Mouse (Mus musculus) forebrain, embryonic 14.5 days (tissue): ENCODE results near the gene Esam. TPM values are rescaled to one million over a fixed set of nuclear protein-coding genes. Genes with fewer than 3 reads are reported as not detected.
A peak's percentile ranks its signal among the peaks of the same experiment; 100 is the strongest.

ENCODE experiments used
- ATAC-seq: fragments of 200-750 bp; cut with Nextera tagmentation; 2 replicates; pipeline ENCODE4 v1.8.0; 2017; ENCODE audit warnings: mild to moderate bottlenecking, moderate library complexity
- DNase-seq: peaks from one replicate; pipeline ENCODE4 v3.0.0-alpha.2; 2015; ENCODE audit warnings: low spot score
- H3K27ac ChIP-seq: fragments of 300-500 bp; sonication (generic); 2 replicates; pipeline ENCODE4 v1.5.1; 2014; ENCODE audit warnings: low read depth, mild to moderate bottlenecking, control low read depth, low read length, moderate library complexity
- H3K27me3 ChIP-seq: fragments of 300-500 bp; sonication (generic); replicated peaks from 2 replicates; pipeline ENCODE4 v1.6.1; 2014; ENCODE audit warnings: low read length, control low read depth, mixed read lengths; ENCODE audit not compliant: control insufficient read depth, insufficient read depth
- H3K36me3 ChIP-seq: fragments of 300-500 bp; sonication (generic); 2 replicates; pipeline ENCODE4 v1.6.1; 2014; ENCODE audit warnings: low read length, control low read depth; ENCODE audit not compliant: control insufficient read depth, insufficient read depth
- H3K4me1 ChIP-seq: fragments of 300-500 bp; sonication (generic); 2 replicates; pipeline ENCODE4 v1.6.1; 2014; ENCODE audit warnings: antibody characterized with exemption, low read length, control low read depth; ENCODE audit not compliant: control insufficient read depth, insufficient read depth
- H3K4me2 ChIP-seq: fragments of 300-500 bp; sonication (generic); 2 replicates; pipeline ENCODE4 v1.6.1; 2014; ENCODE audit warnings: mild to moderate bottlenecking, control low read depth, low read length
- H3K4me3 ChIP-seq: fragments of 300-500 bp; sonication (generic); 2 replicates; pipeline ENCODE4 v1.5.1; 2014; ENCODE audit warnings: low read depth, low read length, control low read depth
- H3K9ac ChIP-seq: fragments of 300-500 bp; sonication (generic); 2 replicates; pipeline ENCODE4 v1.6.1; 2014; ENCODE audit warnings: mild to moderate bottlenecking, low read length, control low read depth, moderate library complexity
- H3K9me3 ChIP-seq: fragments of 300-500 bp; sonication (generic); replicated peaks from 2 replicates; pipeline ENCODE4 v1.6.1; 2016; ENCODE audit warnings: low read length, control low read depth, mixed read lengths; ENCODE audit not compliant: control insufficient read depth
- WGBS: fragments of 180-500 bp; shearing (Covaris S2); extraction: QIAGEN DNeasy Blood & Tissue Kit; methylation state at CpG from one replicate; pipeline ENCODE4 v1.1.7; 2014; 5-methylcytosine and 5-hydroxymethylcytosine counted together
- polyA plus RNA-seq: library from polyadenylated mRNA; unstranded; fragments of >200 nt; fragmentation: Nextera tagmentation; extraction: Ambion mirVana; gene quantifications from 2 replicates; pipeline ENCODE4 v1.2.1, GENCODE M21; 2014

The Esam gene
- polyA plus RNA-seq, 1 experiment from 2014 or later, result 32.9 TPM

- peaks cover 44% of the 10 kb centered on the region for H3K27me3 ChIP-seq
- DNase-seq (no peak), ATAC-seq (no peak)
- H3K36me3 ChIP-seq, result no peaks in the 10 kb centered on the region
- no peak overlapping the region for H3K9ac ChIP-seq
- no peak overlapping the region for H3K4me3 ChIP-seq
- WGBS, result 71% methylated on average over 1 of the region's 1 CpGs
- no peak overlapping the region for H3K27ac ChIP-seq
- no peak overlapping the region for H3K4me2 ChIP-seq
- H3K4me1 ChIP-seq, result peaks cover 16% of the 10 kb centered on the region
- no peaks in the 10 kb centered on the region for H3K9me3 ChIP-seq
Observed at GRCm38 (mm10) chr9:37550435-37550834, 22.6 kb downstream of the Esam start.

GRCm38 (mm10) chr9:37551751-37552531 lies 24.1 kb downstream of the Esam start:
- no peaks in the 10 kb centered on the region for H3K36me3 ChIP-seq
- H3K4me2 ChIP-seq, result peak overlapping the region; percentile 90
- peaks cover 16% of the 10 kb centered on the region for H3K4me1 ChIP-seq
- ATAC-seq, result no peak; the same call in 1 of the 2 replicates
- peak overlapping the region; percentile 54 for H3K9ac ChIP-seq
- H3K27me3 ChIP-seq, result peaks cover 32% of the 10 kb centered on the region
- DNase-seq, result no peak
- H3K4me3 ChIP-seq, result peak overlapping the region; percentile 37
- H3K9me3 ChIP-seq, result no peaks in the 10 kb centered on the region
- WGBS, result 2% methylated on average over 23 of the region's 23 CpGs
- H3K27ac ChIP-seq, result no peak overlapping the region

- ATAC-seq (peak; percentile 95), DNase-seq (peak; percentile 92)
- Histone ChIP-seq H3K4me3 (peak within 1 kb of the TSS; percentile 37), H3K4me2 (peak within 1 kb of the TSS; percentile 90), H3K36me3 (no peaks in the 10 kb centered on the region), H3K27me3 (peaks cover 30% of the 10 kb centered on the region), H3K27ac (no peak within 1 kb of the TSS), H3K9me3 (no peaks in the 10 kb centered on the region), H3K4me1 (peaks cover 16% of the 10 kb centered on the region), H3K9ac (peak within 1 kb of the TSS; percentile 54)
- 3% methylated on average over 31 of the region's 31 CpGs for WGBS
Observed at GRCm38 (mm10) chr9:37552536-37553293, 24.8 kb downstream of the Esam start, which contains the start of gene Nrgn. Gene Nrgn, minus strand, starts transcription at chr9:37552904.

- H3K4me3 ChIP-seq, result no peak overlapping the region
- DNase-seq (no peak), ATAC-seq (no peak)
- H3K9ac ChIP-seq, result no peak overlapping the region
- H3K9me3 ChIP-seq, result no peaks in the 10 kb centered on the region
- WGBS, result 91% methylated on average over 1 of the region's 1 CpGs
- H3K4me1 ChIP-seq, result peaks cover 16% of the 10 kb centered on the region
- H3K27ac ChIP-seq, result no peak overlapping the region
- H3K36me3 ChIP-seq, result no peaks in the 10 kb centered on the region
- peaks cover 21% of the 10 kb centered on the region for H3K27me3 ChIP-seq
- H3K4me2 ChIP-seq, result no peak overlapping the region
Observed at GRCm38 (mm10) chr9:37554279-37554678, 26.4 kb downstream of the Esam start.

- Histone ChIP-seq H3K27ac (no peak within 1 kb of the TSS), H3K4me1 (peaks cover 16% of the 10 kb centered on the region), H3K9me3 (no peaks in the 10 kb centered on the region), H3K4me3 (no peak within 1 kb of the TSS), H3K4me2 (no peak within 1 kb of the TSS), H3K27me3 (peaks cover 21% of the 10 kb centered on the region), H3K36me3 (no peaks in the 10 kb centered on the region), H3K9ac (0 out of 2 replicates have a peak within 1 kb of the TSS, but pooled peaks have one; percentile 17)
- WGBS, result 22% methylated on average over 7 of the region's 7 CpGs
- DNase-seq, result no peak
- no peak for ATAC-seq
Observed at GRCm38 (mm10) chr9:37554838-37555748, 27.2 kb downstream of the Esam start, which contains the start of gene Siae. Gene Siae, plus strand, starts transcription at chr9:37555698.

GRCm38 (mm10) chr9:37556366-37556765 lies 28.5 kb downstream of the Esam start:
- no peak for DNase-seq
- H3K9ac ChIP-seq, result no peak overlapping the region
- peaks cover 16% of the 10 kb centered on the region for H3K4me1 ChIP-seq
- no peaks in the 10 kb centered on the region for H3K36me3 ChIP-seq
- peaks cover 15% of the 10 kb centered on the region for H3K27me3 ChIP-seq
- no peak overlapping the region for H3K27ac ChIP-seq
- H3K9me3 ChIP-seq, result no peaks in the 10 kb centered on the region
- H3K4me3 ChIP-seq, result no peak overlapping the region
- WGBS, result 82% methylated on average over 3 of the region's 3 CpGs
- H3K4me2 ChIP-seq, result no peak overlapping the region
- no peak for ATAC-seq

GRCm38 (mm10) chr9:37560617-37561016 lies 32.7 kb downstream of the Esam start:
- Histone ChIP-seq H3K4me1 (no peaks in the 10 kb centered on the region), H3K27me3 (no peaks in the 10 kb centered on the region), H3K9ac (no peak overlapping the region), H3K4me3 (no peak overlapping the region), H3K9me3 (no peaks in the 10 kb centered on the region), H3K27ac (no peak overlapping the region), H3K36me3 (no peaks in the 10 kb centered on the region), H3K4me2 (no peak overlapping the region)
- DNase-seq (no peak), ATAC-seq (no peak)
- 93% methylated on average over 2 of the region's 2 CpGs for WGBS

- no peaks in the 10 kb centered on the region for H3K9me3 ChIP-seq
- H3K4me2 ChIP-seq, result no peak overlapping the region
- no peaks in the 10 kb centered on the region for H3K36me3 ChIP-seq
- H3K4me3 ChIP-seq, result no peak overlapping the region
- 72% methylated on average over 1 of the region's 1 CpGs for WGBS
- no peaks in the 10 kb centered on the region for H3K27me3 ChIP-seq
- no peak for DNase-seq
- no peak for ATAC-seq
- H3K4me1 ChIP-seq, result peaks cover 7% of the 10 kb centered on the region; the same call in 1 of the 2 replicates
- no peak overlapping the region for H3K27ac ChIP-seq
- no peak overlapping the region for H3K9ac ChIP-seq
Observed at GRCm38 (mm10) chr9:37563805-37564204, 35.9 kb downstream of the Esam start.
